In genomic region chr14:105732221-105733012, GRCm38 (mm10) we compare ENCODE assay signal across 7 mouse cellular contexts.
DNase-seq lines count a peak whose midpoint lies in the region; ATAC-seq and TF ChIP-seq lines count a peak whose summit lies in the region.

No protein-coding gene starts in this region.

- WGBS in bone marrow, adult 2 months: 1% methylated on average over 13 of the region's 13 CpGs
- 1% methylated on average over 13 of the region's 13 CpGs for WGBS in limb, embryonic 11.5 days
- WGBS in midbrain, embryonic 12.5 days: under 1% methylated on average over 13 of the region's 13 CpGs
- WGBS in small intestine, adult 2 months: 1% methylated on average over 13 of the region's 13 CpGs

- TF ChIP-seq POLR2A in bone marrow, adult 2 months (IDR thresholded peaks at IDR 0.05; ENCODE audit: borderline replicate concordance, control insufficient read depth, low read depth, low read length): no peak
- TF ChIP-seq POLR2A in small intestine, adult 2 months (IDR thresholded peaks at IDR 0.05; ENCODE audit: low read depth, low read length): peak; percentile 40; the same call in 1 of the 2 replicates

- H3K9ac ChIP-seq in limb, embryonic 11.5 days (ENCODE audit: low read length): peak overlapping the region; percentile 45
- H3K9ac ChIP-seq in midbrain, embryonic 12.5 days (replicated peaks): peak overlapping the region; percentile 29; the same call in 1 of the 2 replicates

- peak; percentile 87 for DNase-seq in embryo, embryonic 9.5 days (ENCODE audit: extremely low spot score)
- DNase-seq in heart, adult 11 months: peak; percentile 99
- peak; percentile 81 for DNase-seq in kidney, adult 18-20 months
- peak; percentile 87 for DNase-seq in limb, embryonic 11.5 days (ENCODE audit: low spot score)

- no peaks in the 10 kb centered on the region for H3K9me3 ChIP-seq in limb, embryonic 11.5 days (ENCODE audit: control insufficient read depth, low read length)
- no peaks in the 10 kb centered on the region for H3K9me3 ChIP-seq in midbrain, embryonic 12.5 days

- no peaks in the 10 kb centered on the region for H3K27me3 ChIP-seq in limb, embryonic 11.5 days (ENCODE audit: control insufficient read depth, insufficient read depth, low read length)
- H3K27me3 ChIP-seq in midbrain, embryonic 12.5 days: no peaks in the 10 kb centered on the region
- H3K27me3 ChIP-seq in small intestine, adult 2 months (ENCODE audit: control insufficient read depth, insufficient read depth, low read length): no peaks in the 10 kb centered on the region

- no peak for TF ChIP-seq CTCF in bone marrow, adult 2 months (IDR thresholded peaks at IDR 0.05; ENCODE audit: control insufficient read depth, insufficient read depth, low read length)
- TF ChIP-seq CTCF in small intestine, adult 2 months (IDR thresholded peaks at IDR 0.05; ENCODE audit: extremely low read depth, insufficient read length, insufficient replicate concordance, low read depth, low read length): peak; percentile 34; the same call in 1 of the 2 replicates

- peak overlapping the region; percentile 29; the same call in 1 of the 2 replicates for H3K27ac ChIP-seq in bone marrow, adult 2 months (ENCODE audit: control insufficient read depth, insufficient read depth, low read depth, low read length, poor library complexity)
- H3K27ac ChIP-seq in limb, embryonic 11.5 days (replicated peaks; ENCODE audit: low read depth, low read length): peak overlapping the region; percentile 87
- H3K27ac ChIP-seq in midbrain, embryonic 12.5 days (replicated peaks): peak overlapping the region; percentile 84
- peak overlapping the region; percentile 84 for H3K27ac ChIP-seq in small intestine, adult 2 months (ENCODE audit: insufficient read depth, low read depth, low read length)

- H3K4me2 ChIP-seq in limb, embryonic 11.5 days (ENCODE audit: low read depth, severe bottlenecking): peak overlapping the region; percentile 43
- H3K4me2 ChIP-seq in midbrain, embryonic 12.5 days (replicated peaks): peak overlapping the region; percentile 62

- no peaks in the 10 kb centered on the region for H3K36me3 ChIP-seq in limb, embryonic 11.5 days (ENCODE audit: control insufficient read depth, insufficient read depth, low read length)
- no peaks in the 10 kb centered on the region for H3K36me3 ChIP-seq in midbrain, embryonic 12.5 days
- H3K36me3 ChIP-seq in small intestine, adult 2 months (ENCODE audit: control insufficient read depth, insufficient read depth, low read length): no peaks in the 10 kb centered on the region

- peak overlapping the region; percentile 53 for H3K4me3 ChIP-seq in bone marrow, adult 2 months (replicated peaks; ENCODE audit: control insufficient read depth, low read depth, low read length)
- H3K4me3 ChIP-seq in limb, embryonic 11.5 days (ENCODE audit: low read depth, low read length): peak overlapping the region; percentile 9; the same call in 1 of the 2 replicates
- peak overlapping the region; percentile 41 for H3K4me3 ChIP-seq in midbrain, embryonic 12.5 days
- peak overlapping the region; percentile 52 for H3K4me3 ChIP-seq in small intestine, adult 2 months (ENCODE audit: low read depth, low read length)

- ATAC-seq in limb, embryonic 11.5 days (ENCODE audit: insufficient number of reproducible peaks, low FRiP score, low TSS enrichment, low read depth): peak; percentile 92
- ATAC-seq in midbrain, embryonic 12.5 days (ENCODE audit: low FRiP score, low read depth): peak; percentile 95

- H3K4me1 ChIP-seq in bone marrow, adult 2 months (ENCODE audit: control insufficient read depth, insufficient read depth, low read length): no peaks in the 10 kb centered on the region
- H3K4me1 ChIP-seq in limb, embryonic 11.5 days (ENCODE audit: control insufficient read depth, insufficient read depth, low read length): peaks cover 31% of the 10 kb centered on the region
- H3K4me1 ChIP-seq in midbrain, embryonic 12.5 days: peaks cover 26% of the 10 kb centered on the region
- H3K4me1 ChIP-seq in small intestine, adult 2 months (ENCODE audit: control insufficient read depth, insufficient read depth, insufficient read length, low read length): peaks cover 9% of the 10 kb centered on the region; the same call in 1 of the 2 replicates

Comparison
In these comparisons a context has a peak if more than half of its experiments do, and no peak if none do; other contexts are left out.
1. Peak in every context shown above with its lines: DNase-seq, ATAC-seq, H3K4me3 ChIP-seq and H3K27ac ChIP-seq.
2. H3K27ac ChIP-seq: peak in every context shown above with its lines; median percentile 87 in limb, embryonic 11.5 days; 84 in midbrain, embryonic 12.5 days; 84 in small intestine, adult 2 months; 29 in bone marrow, adult 2 months.